Mouse (Mus musculus) Patski (cell line): ENCODE results near the gene Spib. TPM values are rescaled to one million over a fixed set of nuclear protein-coding genes. Genes with fewer than 3 reads are reported as not detected.

Source experiments
- ATAC-seq: fragments of 100-300 bp; one replicate; pipeline ENCODE4 v1.8.0; 2021
- CTCF ChIA-PET: fragments of 350-600 bp; sonication (Branson Sonifier 250); formaldehyde crosslinking; loops from one replicate; lab custom pipeline; 2022; ENCODE audit warnings: inconsistent platforms; lab: Charles Lee
- POLR2A ChIA-PET: fragments of 350-600 bp; sonication (Branson Sonifier 250); formaldehyde crosslinking; loops from one replicate; lab custom pipeline; 2022; ENCODE audit warnings: antibody characterized with exemption, inconsistent platforms; lab: Charles Lee
- DNase-seq: peaks from one replicate; pipeline ENCODE4 v3.0.0-alpha.2; 2011; ENCODE audit warnings: low read depth, low spot score
- H3K27me3 ChIP-seq: fragments of 371-371 bp; one replicate; pipeline ENCODE4 v1.5.1; 2021
- CTCF ChIP-seq: fragments of 100-300 bp; IDR thresholded peaks from one replicate; pipeline ENCODE4 v1.5.1; 2021
- in situ Hi-C: fragments of 300-500 bp; cut with MboI; formaldehyde crosslinking; loops from 3 replicates; pipeline ENCODE4 v1.11.1; 2018; ENCODE audit warnings: low pct_unique_long_range_greater_than_20kb, mixed read lengths
- polyA plus RNA-seq: library from polyadenylated mRNA; unstranded; gene quantifications from one replicate; pipeline ENCODE4 v1.2.3, GENCODE M21; 2021

Gene Spib
- polyA plus RNA-seq, 1 experiment from 2014 or later, result 0.14 TPM

- ChIA-PET POLR2A (interaction anchor here (0.7 kb wide), 1 partner anchor 294 kb away, joined by 3 read pairs; the partner anchor contains the start of gene Pnkp), CTCF (interaction anchor here (0.9 to 1.2 kb wide), 2 partner anchors 34 to 41 kb away, joined by 3 read pairs; no protein-coding TSS in a partner anchor)
- no peak for ATAC-seq
- TF ChIP-seq CTCF, result no peak
- H3K27me3 ChIP-seq, result no peaks in the 10 kb centered on the region
- no peak for DNase-seq
- in situ Hi-C loops, result no loop called here
These were observed 31.4 kb upstream of the Spib start for GRCm38 (mm10) chr7:44563284-44563683.

GRCm38 (mm10) chr7:44560435-44561400 lies 28.8 kb upstream of the Spib start:
- no peak for TF ChIP-seq CTCF
- in situ Hi-C loops, result no loop called here
- DNase-seq, result no peak
- ChIA-PET CTCF (interaction anchor here (0.7 to 2.1 kb wide), 7 partner anchors 11 to 90 kb away, joined by 3 to 12 read pairs (median 4); no protein-coding TSS in a partner anchor), POLR2A (no interaction called here)
- H3K27me3 ChIP-seq, result no peaks in the 10 kb centered on the region
- peak; percentile 32 for ATAC-seq

GRCm38 (mm10) chr7:44557629-44558028 lies 25.8 kb upstream of the Spib start:
- in situ Hi-C loops, result no loop called here
- CTCF ChIA-PET, result no interaction called here
- TF ChIP-seq CTCF, result no peak
- no peak for DNase-seq
- no peaks in the 10 kb centered on the region for H3K27me3 ChIP-seq
- no peak for ATAC-seq
- POLR2A ChIA-PET, result no interaction called here

GRCm38 (mm10) chr7:44553826-44554225 lies 22.0 kb upstream of the Spib start, which contains the start of gene Nr1h2:
TSS of gene Nr1h2 (minus strand) at chr7:44553951.
- peak; percentile 72 for ATAC-seq
- peak; percentile 62 for DNase-seq
- H3K27me3 ChIP-seq, result no peaks in the 10 kb centered on the region
- ChIA-PET POLR2A (interaction anchor here (0.8 to 0.9 kb wide), 2 partner anchors 17 to 116 kb away, joined by 3 to 4 read pairs; no protein-coding TSS in a partner anchor), CTCF (interaction anchor here (1.1 kb wide), 1 partner anchor 27 kb away, joined by 4 read pairs; no protein-coding TSS in a partner anchor)
- TF ChIP-seq CTCF, result no peak
- in situ Hi-C loops, result loop anchor here (5.0 kb wide), 1 partner anchor 47 kb away; no protein-coding TSS in a partner anchor

- TF ChIP-seq CTCF, result no peak
- no peaks in the 10 kb centered on the region for H3K27me3 ChIP-seq
- in situ Hi-C loops, result loop anchor here (5.0 kb wide), 1 partner anchor 46 kb away; no protein-coding TSS in a partner anchor
- ChIA-PET CTCF (no interaction called here), POLR2A (interaction anchor here (0.8 to 0.9 kb wide), 2 partner anchors 17 to 115 kb away, joined by 3 to 4 read pairs; no protein-coding TSS in a partner anchor)
- ATAC-seq, result peak; percentile 51
- DNase-seq, result peak; percentile 50
These were observed 21.4 kb upstream of the Spib start for GRCm38 (mm10) chr7:44553196-44553764.

- no peaks in the 10 kb centered on the region for H3K27me3 ChIP-seq
- DNase-seq (no peak), ATAC-seq (no peak)
- ChIA-PET CTCF (no interaction called here), POLR2A (no interaction called here)
- in situ Hi-C loops, result loop anchor here (5.0 kb wide), 1 partner anchor 45 kb away; no protein-coding TSS in a partner anchor
- no peak for TF ChIP-seq CTCF
These were observed 20.5 kb upstream of the Spib start for GRCm38 (mm10) chr7:44552141-44552908.

- in situ Hi-C loops, result loop anchor here (5.0 kb wide), 1 partner anchor 44 kb away; no protein-coding TSS in a partner anchor
- no peak for TF ChIP-seq CTCF
- DNase-seq (no peak), ATAC-seq (no peak)
- H3K27me3 ChIP-seq, result no peaks in the 10 kb centered on the region
- POLR2A ChIA-PET, result interaction anchor here (1.1 kb wide), 1 partner anchor 30 kb away, joined by 3 read pairs; no protein-coding TSS in a partner anchor
- CTCF ChIA-PET, result interaction anchor here (0.8 kb wide), 1 partner anchor 30 kb away, joined by 3 read pairs; no protein-coding TSS in a partner anchor
These were observed 19.9 kb upstream of the Spib start for GRCm38 (mm10) chr7:44551731-44552130.

- ChIA-PET POLR2A (interaction anchor here (1.1 kb wide), 1 partner anchor 30 kb away, joined by 3 read pairs; no protein-coding TSS in a partner anchor), CTCF (interaction anchor here (0.8 kb wide), 1 partner anchor 30 kb away, joined by 3 read pairs; no protein-coding TSS in a partner anchor)
- DNase-seq, result no peak
- in situ Hi-C loops, result loop anchor here (5.0 kb wide), 1 partner anchor 44 kb away; no protein-coding TSS in a partner anchor
- no peaks in the 10 kb centered on the region for H3K27me3 ChIP-seq
- TF ChIP-seq CTCF, result no peak
- no peak for ATAC-seq
These were observed 19.4 kb upstream of the Spib start for GRCm38 (mm10) chr7:44551301-44551700.

GRCm38 (mm10) chr7:44550409-44550678 lies 18.5 kb upstream of the Spib start:
- CTCF ChIA-PET, result interaction anchor here (1.2 to 2.5 kb wide), 2 partner anchors 29 to 31 kb away, joined by 3 to 12 read pairs; no protein-coding TSS in a partner anchor
- H3K27me3 ChIP-seq, result no peaks in the 10 kb centered on the region
- DNase-seq (no peak), ATAC-seq (no peak)
- POLR2A ChIA-PET, result interaction anchor here (1.2 kb wide), 1 partner anchor 51 kb away, joined by 3 read pairs; no protein-coding TSS in a partner anchor
- in situ Hi-C loops, result loop anchor here (5.0 kb wide), 1 partner anchor 43 kb away; no protein-coding TSS in a partner anchor
- TF ChIP-seq CTCF, result no peak
